Mouse (Mus musculus) liver, postnatal 0 days (tissue): ENCODE measurements around the gene Dbr1. TPM values are rescaled to one million over a fixed set of nuclear protein-coding genes. Genes with fewer than 3 reads are reported as not detected.

Source experiments
- ATAC-seq: fragments of 200-750 bp; cut with Nextera tagmentation; 2 replicates; pipeline ENCODE4 v1.8.0; 2017; ENCODE audit warnings: mild to moderate bottlenecking, moderate library complexity
- DNase-seq: peaks from one replicate; pipeline ENCODE4 v3.0.0-alpha.2; 2016
- H3K27ac ChIP-seq: fragments of 300-500 bp; sonication (generic); 2 replicates; pipeline ENCODE4 v1.5.1; 2014; ENCODE audit warnings: antibody characterized with exemption, moderate library complexity, mild to moderate bottlenecking, low read depth
- H3K27me3 ChIP-seq: fragments of 300-500 bp; sonication (generic); 2 replicates; pipeline ENCODE4 v1.6.1; 2014; ENCODE audit warnings: low read length, control low read depth, mixed read lengths; ENCODE audit not compliant: insufficient read depth
- H3K36me3 ChIP-seq: fragments of 300-500 bp; sonication (generic); replicated peaks from 2 replicates; pipeline ENCODE4 v1.6.1; 2014; ENCODE audit warnings: mild to moderate bottlenecking, control low read depth, low read length, moderate library complexity, mixed read lengths; ENCODE audit not compliant: insufficient read depth
- H3K4me1 ChIP-seq: fragments of 300-500 bp; sonication (generic); 2 replicates; pipeline ENCODE4 v1.6.1; 2014; ENCODE audit warnings: antibody characterized with exemption, mild to moderate bottlenecking, control low read depth; ENCODE audit not compliant: insufficient read depth
- H3K4me2 ChIP-seq: fragments of 300-500 bp; sonication (generic); 2 replicates; pipeline ENCODE4 v1.6.1; 2014; ENCODE audit warnings: low read depth, mild to moderate bottlenecking, low read length, moderate library complexity, mixed read lengths
- H3K4me3 ChIP-seq: fragments of 300-500 bp; sonication (generic); 2 replicates; pipeline ENCODE4 v1.5.1; 2014; ENCODE audit warnings: low read depth, low read length
- H3K9ac ChIP-seq: fragments of 300-500 bp; sonication (generic); replicated peaks from 2 replicates; pipeline ENCODE4 v1.6.1; 2014; ENCODE audit warnings: mild to moderate bottlenecking, moderate library complexity
- H3K9me3 ChIP-seq: fragments of 300-500 bp; sonication (generic); 2 replicates; pipeline ENCODE4 v1.6.1; 2016; ENCODE audit warnings: mild to moderate bottlenecking, control low read depth, low read length, mixed read lengths
- CTCF ChIP-seq: sonication (generic); IDR thresholded peaks from 2 replicates; pipeline ENCODE4 v1.5.1; 2016; ENCODE audit warnings: antibody characterized with exemption, low read depth
- EP300 ChIP-seq: IDR thresholded peaks from 2 replicates; pipeline ENCODE4 v1.6.1; 2016; ENCODE audit warnings: antibody characterized with exemption, low read depth, mild to moderate bottlenecking
- WGBS: fragments of 180-500 bp; shearing (Covaris S2); extraction: QIAGEN DNeasy Blood & Tissue Kit; methylation state at CpG from one replicate; pipeline ENCODE4 v1.1.7; 2014; ENCODE audit not compliant: insufficient replicate concordance; 5-methylcytosine and 5-hydroxymethylcytosine counted together
- polyA plus RNA-seq: library from polyadenylated mRNA; unstranded; fragments of >200 nt; fragmentation: Nextera tagmentation; extraction: Ambion mirVana; gene quantifications from 2 replicates; pipeline ENCODE4 v1.2.1, GENCODE M21; 2015

The Dbr1 gene
- polyA plus RNA-seq, 1 experiment from 2014 or later: 9.3 TPM

DNA sequence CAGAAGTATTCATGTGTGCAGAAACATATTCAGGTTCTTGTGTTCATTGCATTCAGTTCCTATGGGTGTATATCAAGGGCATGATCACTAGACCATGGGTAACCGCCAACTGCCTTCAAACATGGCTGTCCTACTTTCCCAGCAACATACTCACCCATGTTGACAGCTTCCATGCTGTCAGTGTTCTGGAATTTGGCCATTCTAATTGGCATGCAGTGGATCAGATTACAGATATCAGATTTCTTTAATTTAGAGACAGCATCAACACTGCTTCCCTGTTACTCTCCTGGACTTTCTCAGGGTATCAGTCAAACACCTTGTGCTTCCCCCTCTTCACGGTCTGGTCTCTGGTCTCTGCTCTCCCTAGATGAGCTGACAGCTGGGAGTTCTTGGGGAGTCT lies 28.0 kb downstream of the Dbr1 start:
- Histone ChIP-seq H3K27me3 (no peaks in the 10 kb centered on the region), H3K4me2 (no peak overlapping the region), H3K9ac (no peak overlapping the region), H3K9me3 (no peaks in the 10 kb centered on the region), H3K36me3 (no peaks in the 10 kb centered on the region), H3K4me3 (no peak overlapping the region), H3K27ac (no peak overlapping the region), H3K4me1 (no peaks in the 10 kb centered on the region)
- no peak for ATAC-seq
- TF ChIP-seq CTCF (no peak), EP300 (no peak)
- 75% methylated on average over 2 of the region's 2 CpGs for WGBS
- no peak for DNase-seq

- H3K4me1 ChIP-seq: no peaks in the 10 kb centered on the region
- DNase-seq (no peak), ATAC-seq (no peak)
- no peaks in the 10 kb centered on the region for H3K9me3 ChIP-seq
- no peaks in the 10 kb centered on the region for H3K36me3 ChIP-seq
- no peak within 1 kb of the TSS for H3K4me2 ChIP-seq
- no peak within 1 kb of the TSS for H3K27ac ChIP-seq
- H3K9ac ChIP-seq: no peak within 1 kb of the TSS
- WGBS: 27% methylated on average over 2 of the region's 2 CpGs
- no peak within 1 kb of the TSS for H3K4me3 ChIP-seq
- TF ChIP-seq EP300 (no peak), CTCF (no peak)
- H3K27me3 ChIP-seq: no peaks in the 10 kb centered on the region
Observed at GRCm38 (mm10) chr9:99612202-99612601, 36.6 kb downstream of the Dbr1 start, which contains the start of gene A4gnt. Gene A4gnt, plus strand, starts transcription at chr9:99612502.

- TF ChIP-seq CTCF (no peak), EP300 (no peak)
- no peaks in the 10 kb centered on the region for H3K36me3 ChIP-seq
- 86% methylated on average over 7 of the region's 8 CpGs for WGBS
- H3K9me3 ChIP-seq: no peaks in the 10 kb centered on the region
- no peaks in the 10 kb centered on the region for H3K4me1 ChIP-seq
- no peaks in the 10 kb centered on the region for H3K27me3 ChIP-seq
- DNase-seq: no peak
- no peak overlapping the region for H3K27ac ChIP-seq
- no peak overlapping the region for H3K9ac ChIP-seq
- H3K4me2 ChIP-seq: no peak overlapping the region
- H3K4me3 ChIP-seq: no peak overlapping the region
- no peak for ATAC-seq
Observed at GRCm38 (mm10) chr9:99619688-99620087, 44.1 kb downstream of the Dbr1 start.

DNA sequence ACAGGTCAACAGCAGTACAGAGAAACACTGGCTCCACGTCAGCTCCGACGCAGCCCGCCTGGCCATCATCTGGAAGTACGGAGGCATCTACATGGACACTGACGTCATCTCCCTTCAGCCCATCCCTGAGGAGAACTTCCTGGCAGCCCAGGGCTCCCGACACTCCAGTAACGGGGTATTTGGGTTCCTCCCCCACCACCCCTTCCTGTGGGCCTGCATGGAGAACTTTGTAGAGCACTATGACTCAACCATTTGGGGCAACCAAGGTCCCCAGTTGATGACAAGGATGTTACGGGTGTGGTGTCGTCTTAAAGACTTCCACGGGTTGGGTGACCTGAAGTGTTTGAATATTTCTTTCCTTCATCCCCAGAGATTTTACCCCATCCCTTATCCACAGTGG lies 44.6 kb downstream of the Dbr1 start:
- ATAC-seq: no peak
- Histone ChIP-seq H3K4me2 (no peak overlapping the region), H3K9me3 (no peaks in the 10 kb centered on the region), H3K36me3 (no peaks in the 10 kb centered on the region), H3K27me3 (no peaks in the 10 kb centered on the region), H3K9ac (no peak overlapping the region), H3K4me1 (no peaks in the 10 kb centered on the region), H3K4me3 (no peak overlapping the region), H3K27ac (no peak overlapping the region)
- 81% methylated on average over 11 of the region's 11 CpGs for WGBS
- DNase-seq: no peak
- TF ChIP-seq CTCF (no peak), EP300 (no peak)

DNA sequence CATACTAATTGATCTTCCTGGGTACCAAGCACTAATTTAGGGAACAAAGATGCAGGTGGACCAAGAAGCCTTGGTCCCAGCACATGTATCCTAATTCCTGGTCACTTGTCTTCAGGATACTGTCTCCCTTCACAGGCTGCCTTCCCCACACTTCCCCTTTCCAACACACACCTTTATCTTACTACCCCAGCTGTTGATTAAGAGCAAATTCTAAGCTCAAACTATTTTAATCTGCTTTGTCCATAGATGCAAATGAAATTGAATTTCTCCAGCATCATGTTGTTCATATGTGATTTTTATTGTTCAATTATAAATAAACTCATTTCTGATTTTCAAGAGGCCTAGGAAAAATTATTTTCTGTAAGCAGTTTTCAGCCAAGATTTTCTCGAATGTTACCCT lies 46.4 kb downstream of the Dbr1 start:
- Histone ChIP-seq H3K9ac (no peak overlapping the region), H3K4me1 (no peaks in the 10 kb centered on the region)
- no peak for ATAC-seq

DNA sequence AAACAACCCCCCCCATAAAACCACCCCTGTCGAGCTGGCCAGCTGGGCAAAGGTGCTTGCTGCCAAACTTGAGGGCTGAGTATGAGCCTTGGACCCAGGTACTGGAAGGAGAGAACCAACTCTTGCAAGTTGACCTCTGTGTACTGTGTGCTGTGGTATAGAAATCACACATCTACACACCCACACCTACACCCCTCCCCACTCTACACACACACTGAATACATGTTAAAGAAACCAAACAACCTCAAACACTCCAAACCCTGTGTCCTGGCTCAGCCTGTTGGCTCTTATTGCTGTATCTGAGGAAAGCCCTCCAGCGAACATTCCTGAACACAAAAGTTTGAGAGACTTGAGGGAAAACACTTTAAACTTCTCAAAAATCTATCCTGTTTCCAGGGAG lies 47.4 kb downstream of the Dbr1 start:
- no peak overlapping the region for H3K27ac ChIP-seq
- no peak overlapping the region for H3K9ac ChIP-seq
- TF ChIP-seq CTCF (no peak), EP300 (no peak)
- no peak for ATAC-seq
- H3K36me3 ChIP-seq: no peaks in the 10 kb centered on the region
- no peak for DNase-seq
- no peak overlapping the region for H3K4me3 ChIP-seq
- no peaks in the 10 kb centered on the region for H3K9me3 ChIP-seq
- no peaks in the 10 kb centered on the region for H3K27me3 ChIP-seq
- no peak overlapping the region for H3K4me2 ChIP-seq
- H3K4me1 ChIP-seq: no peaks in the 10 kb centered on the region
- 26% methylated on average over 2 of the region's 2 CpGs for WGBS

More for the DNA sequence above, 46.4 kb downstream of the Dbr1 start:
- Histone ChIP-seq H3K9me3 (no peaks in the 10 kb centered on the region), H3K36me3 (no peaks in the 10 kb centered on the region), H3K4me2 (no peak overlapping the region), H3K27me3 (no peaks in the 10 kb centered on the region), H3K27ac (no peak overlapping the region), H3K4me3 (no peak overlapping the region)
- WGBS: 71% methylated on average over 1 of the region's 1 CpGs
- no peak for DNase-seq
- TF ChIP-seq CTCF: no peak
- no peak for TF ChIP-seq EP300

DNA sequence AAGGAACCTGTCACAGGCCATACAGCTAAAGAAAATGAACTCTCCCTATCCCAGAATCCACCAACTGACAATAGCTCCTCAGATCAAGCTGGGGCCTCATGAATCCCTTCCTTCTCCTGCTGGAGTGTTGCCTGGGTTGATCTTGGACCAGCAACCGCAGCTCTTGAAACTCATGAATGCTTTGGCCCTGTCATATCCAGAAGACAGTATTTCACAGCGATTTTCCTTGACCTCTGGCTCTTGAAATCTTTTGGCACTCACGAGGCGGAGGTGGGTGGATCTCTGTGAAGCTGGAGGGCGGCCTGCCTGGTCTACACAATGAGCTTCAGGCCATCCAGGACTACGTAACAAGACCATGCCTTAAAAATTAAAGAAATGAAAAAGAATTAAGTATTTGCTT lies 48.5 kb downstream of the Dbr1 start:
- no peak overlapping the region for H3K9ac ChIP-seq
- no peaks in the 10 kb centered on the region for H3K36me3 ChIP-seq
- TF ChIP-seq CTCF (no peak), EP300 (no peak)
- 68% methylated on average over 6 of the region's 6 CpGs for WGBS
- H3K4me3 ChIP-seq: no peak overlapping the region
- DNase-seq: no peak
- 0 out of 2 replicates have a peak, but pooled peaks cover under 1% of the 10 kb centered on the region for H3K27me3 ChIP-seq
- no peaks in the 10 kb centered on the region for H3K9me3 ChIP-seq
- no peak overlapping the region for H3K27ac ChIP-seq
- H3K4me2 ChIP-seq: no peak overlapping the region
- ATAC-seq: no peak
- H3K4me1 ChIP-seq: peaks cover under 1% of the 10 kb centered on the region; the same call in 1 of the 2 replicates
